Mouse (Mus musculus): ENCODE measurements around the gene St3gal3.

DNA sequence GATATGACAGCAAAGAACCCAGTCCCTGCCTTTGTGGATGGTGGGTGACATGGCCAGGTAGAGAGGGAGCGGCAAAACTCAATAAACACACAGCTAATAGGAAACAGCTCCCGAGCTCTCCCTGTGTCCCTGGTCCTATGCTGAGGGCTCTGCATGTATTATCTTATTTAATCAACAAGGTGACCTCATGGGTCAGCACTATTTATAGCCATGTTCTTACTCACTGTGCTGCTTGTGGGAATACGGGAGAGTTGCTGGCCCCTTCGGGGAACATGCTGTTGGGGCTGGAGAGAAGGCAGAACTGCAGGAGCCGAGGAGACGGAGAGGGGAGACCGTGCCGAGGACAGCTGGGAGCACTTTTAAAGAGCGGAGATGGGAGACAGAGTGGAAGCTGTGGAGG is 157.3 kb downstream of the St3gal3 start:
- TF ChIP-seq CTCF (IDR thresholded peaks at IDR 0.05; ENCODE audit: low read depth, low read length), result no peak
- no peak for TF ChIP-seq GATA1 (IDR thresholded peaks at IDR 0.05; ENCODE audit: borderline replicate concordance, low read length)
- TF ChIP-seq TAL1 (conservative IDR thresholded peaks at IDR 0.05; ENCODE audit: low read depth, low read length), result no peak

All from G1E (cell line).